Mouse (Mus musculus): ENCODE results near the gene Cox19. TPM values are rescaled to one million over a fixed set of nuclear protein-coding genes. Genes with fewer than 3 reads are reported as not detected.

The Cox19 gene
- polyA plus RNA-seq, 1 experiment from 2014 or later = 91.8 TPM

DNA sequence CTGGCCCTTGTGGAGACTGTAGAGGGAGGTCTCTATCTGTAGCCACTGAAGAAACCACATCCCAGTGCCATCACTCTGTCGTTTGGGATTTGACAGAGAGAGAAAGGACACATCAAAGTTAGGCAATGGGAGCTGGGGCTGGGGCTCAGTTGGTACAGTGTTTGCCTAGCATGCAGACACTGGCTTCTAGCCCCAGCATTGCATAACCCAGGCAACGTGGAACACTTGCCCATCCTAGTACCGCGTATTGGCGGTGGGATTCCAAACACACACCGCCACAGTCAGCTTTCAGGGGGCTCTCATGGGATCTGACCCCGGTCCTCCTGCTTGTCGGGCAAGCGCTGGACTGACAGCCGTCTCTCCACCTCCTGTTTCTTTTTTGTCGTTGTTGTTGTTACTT lies 15.3 kb upstream of the Cox19 start:
- H3K27me3 ChIP-seq (ENCODE audit: control insufficient read depth, insufficient read depth, low read length) = no peaks in the 10 kb centered on the region
- ATAC-seq (ENCODE audit: insufficient number of reproducible peaks, insufficient read depth, low FRiP score, low read depth) = no peak
- no peak overlapping the region for H3K27ac ChIP-seq (replicated peaks in 1 of 2; ENCODE audit: control insufficient read depth in 1 of 2, insufficient read depth in 1 of 2, low read depth in 2 of 2, low read length in 2 of 2)
- H3K9ac ChIP-seq (ENCODE audit: low read length) = no peak overlapping the region
- H3K4me1 ChIP-seq (ENCODE audit: control insufficient read depth in 2 of 2, insufficient read depth in 2 of 2, low read length in 2 of 2) = peaks cover 18 to 29% of the 10 kb centered on the region in 2 experiments
- no peaks in the 10 kb centered on the region for H3K36me3 ChIP-seq (ENCODE audit: control insufficient read depth, insufficient read depth, low read length)
- no peak overlapping the region for H3K4me3 ChIP-seq (ENCODE audit: control insufficient read depth in 1 of 2, insufficient read depth in 1 of 2, low read depth in 1 of 2, low read length in 2 of 2)
- no peaks in the 10 kb centered on the region for H3K9me3 ChIP-seq (ENCODE audit: control insufficient read depth, low read length)
- 80% methylated on average over 11 of the region's 11 CpGs for whole genome bisulfite sequencing
- H3K4me2 ChIP-seq (ENCODE audit: low read length) = no peak overlapping the region

DNA sequence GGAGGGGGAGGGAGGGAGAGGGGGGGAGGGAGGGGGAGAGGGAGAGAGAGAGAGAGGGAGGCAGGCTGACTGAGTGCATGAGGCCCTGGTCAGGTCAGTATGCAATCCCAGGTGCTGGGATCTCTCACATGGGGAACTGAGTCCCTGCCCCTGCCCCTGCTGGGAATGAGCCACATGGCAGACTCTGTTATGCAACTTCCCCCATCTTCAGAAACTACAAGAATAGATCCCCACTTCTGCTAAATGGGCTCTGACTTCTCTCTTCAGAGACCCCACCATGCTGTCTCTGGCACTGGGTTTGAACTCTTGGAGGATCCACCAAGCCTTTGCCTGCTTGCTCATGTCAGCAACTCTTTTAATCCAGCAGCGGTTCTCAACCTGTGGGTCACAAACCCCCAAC lies 14.6 kb upstream of the Cox19 start:
- H3K9me3 ChIP-seq (ENCODE audit: control insufficient read depth, low read length) = no peaks in the 10 kb centered on the region
- H3K27ac ChIP-seq (replicated peaks in 1 of 2; ENCODE audit: control insufficient read depth in 1 of 2, insufficient read depth in 1 of 2, low read depth in 2 of 2, low read length in 2 of 2) = no peak overlapping the region
- no peaks in the 10 kb centered on the region for H3K36me3 ChIP-seq (ENCODE audit: control insufficient read depth, insufficient read depth, low read length)
- H3K4me1 ChIP-seq (ENCODE audit: control insufficient read depth in 2 of 2, insufficient read depth in 2 of 2, low read length in 2 of 2) = peaks cover 13 to 22% of the 10 kb centered on the region in 2 experiments
- 60% methylated on average over 1 of the region's 1 CpGs for WGBS
- no peak overlapping the region for H3K4me3 ChIP-seq (ENCODE audit: control insufficient read depth in 1 of 2, insufficient read depth in 1 of 2, low read depth in 1 of 2, low read length in 2 of 2)
- H3K9ac ChIP-seq (ENCODE audit: low read length) = no peak overlapping the region
- H3K4me2 ChIP-seq (ENCODE audit: low read length) = no peak overlapping the region
- no peaks in the 10 kb centered on the region for H3K27me3 ChIP-seq (ENCODE audit: control insufficient read depth, insufficient read depth, low read length)
- no peak for ATAC-seq (ENCODE audit: insufficient number of reproducible peaks, insufficient read depth, low FRiP score, low read depth)

DNA sequence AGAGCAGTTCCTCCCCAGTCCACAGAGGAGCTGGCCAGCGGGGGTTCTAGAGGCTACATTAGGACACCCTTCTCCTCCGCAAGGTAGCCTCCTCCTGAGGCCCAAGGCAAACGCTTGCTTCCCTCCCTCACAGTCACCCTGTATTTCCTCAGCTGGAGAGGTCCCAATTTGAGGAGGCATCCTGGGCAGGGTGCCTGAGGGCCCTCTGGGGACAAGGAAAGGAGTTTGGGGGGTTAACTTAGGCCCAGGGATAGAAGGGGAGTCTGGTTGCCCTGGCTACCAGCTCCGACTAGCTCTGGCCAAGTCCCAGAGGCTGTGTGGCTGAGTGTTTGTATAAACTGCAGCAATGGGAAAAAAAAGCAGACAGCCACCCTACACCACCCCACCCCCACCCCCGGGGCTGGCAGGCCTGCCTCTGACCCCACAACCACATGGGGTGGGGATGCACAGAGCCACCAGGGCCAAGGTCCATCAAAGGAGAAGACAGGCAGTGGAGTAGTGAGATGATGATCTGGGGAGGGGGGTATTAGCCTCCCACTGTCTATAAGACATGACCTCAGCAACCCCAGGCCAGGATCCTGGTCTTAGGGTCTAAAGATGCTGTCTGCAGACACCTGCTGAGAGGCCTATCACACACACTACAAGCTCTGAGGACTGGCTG lies 13.8 kb upstream of the Cox19 start:
- Histone ChIP-seq H3K4me3 (ENCODE audit: control insufficient read depth in 1 of 2, insufficient read depth in 1 of 2, low read depth in 1 of 2, low read length in 2 of 2) (no peak overlapping the region), H3K27me3 (ENCODE audit: control insufficient read depth, insufficient read depth, low read length) (no peaks in the 10 kb centered on the region), H3K9ac (ENCODE audit: low read length) (peak overlapping the region; percentile 11; the same call in 1 of the 2 replicates), H3K27ac (replicated peaks in 1 of 2; ENCODE audit: control insufficient read depth in 1 of 2, insufficient read depth in 1 of 2, low read depth in 2 of 2, low read length in 2 of 2) (0 out of 4 replicates have a peak overlapping the region, but pooled peaks of 1 of the 2 experiments have one; percentile 6), H3K4me2 (ENCODE audit: low read length) (no peak overlapping the region), H3K36me3 (ENCODE audit: control insufficient read depth, insufficient read depth, low read length) (no peaks in the 10 kb centered on the region), H3K9me3 (ENCODE audit: control insufficient read depth, low read length) (no peaks in the 10 kb centered on the region), H3K4me1 (ENCODE audit: control insufficient read depth in 2 of 2, insufficient read depth in 2 of 2, low read length in 2 of 2) (peaks cover 7 to 14% of the 10 kb centered on the region in 2 experiments; a peak in 3 of 4 replicates)
- ATAC-seq (ENCODE audit: insufficient number of reproducible peaks, insufficient read depth, low FRiP score, low read depth) = no peak
- 44% methylated on average over 5 of the region's 5 CpGs for WGBS

DNA sequence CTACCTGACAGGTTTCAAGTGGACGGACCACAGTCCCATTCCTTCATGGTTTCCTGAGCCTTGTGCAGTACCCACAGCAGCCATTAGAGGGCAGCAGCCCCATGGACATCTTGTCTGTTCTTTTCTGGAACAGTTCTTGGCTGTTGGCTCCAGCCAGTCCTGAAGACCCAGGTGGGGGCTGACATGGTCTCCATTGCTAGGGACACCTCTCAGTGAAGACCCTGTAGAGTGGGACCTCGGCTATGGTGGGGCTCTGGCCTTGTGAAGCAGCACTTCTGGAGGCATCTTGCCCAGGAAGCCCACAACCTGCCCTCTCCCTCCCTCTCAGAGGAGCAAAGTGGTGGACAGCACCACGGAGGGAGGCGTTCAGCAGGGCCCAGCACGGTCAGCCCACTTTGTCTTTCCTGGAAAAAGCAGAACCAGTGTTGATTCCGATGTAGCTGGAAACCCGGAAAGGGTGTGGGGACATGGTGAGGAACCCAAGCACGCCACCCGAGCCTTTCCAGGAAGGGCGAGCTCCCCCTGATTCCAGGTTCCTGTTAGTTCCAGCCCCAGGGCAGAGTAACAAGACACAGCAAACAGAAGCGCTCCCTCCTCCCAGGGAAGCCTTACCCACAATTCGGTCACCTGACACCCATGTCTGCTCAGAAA lies 13.2 kb upstream of the Cox19 start:
- ATAC-seq (ENCODE audit: insufficient number of reproducible peaks, insufficient read depth, low FRiP score, low read depth) = peak; percentile 36
- no peak overlapping the region for H3K4me3 ChIP-seq (ENCODE audit: control insufficient read depth in 1 of 2, insufficient read depth in 1 of 2, low read depth in 1 of 2, low read length in 2 of 2)
- H3K36me3 ChIP-seq (ENCODE audit: control insufficient read depth, insufficient read depth, low read length) = no peaks in the 10 kb centered on the region
- H3K4me1 ChIP-seq (ENCODE audit: control insufficient read depth in 2 of 2, insufficient read depth in 2 of 2, low read length in 2 of 2) = peaks cover 7 to 13% of the 10 kb centered on the region in 2 experiments; a peak in 3 of 4 replicates
- H3K27me3 ChIP-seq (ENCODE audit: control insufficient read depth, insufficient read depth, low read length) = no peaks in the 10 kb centered on the region
- no peak overlapping the region; a peak in 1 of 4 replicates for H3K27ac ChIP-seq (replicated peaks in 1 of 2; ENCODE audit: control insufficient read depth in 1 of 2, insufficient read depth in 1 of 2, low read depth in 2 of 2, low read length in 2 of 2)
- WGBS = 29% methylated on average over 12 of the region's 12 CpGs
- H3K4me2 ChIP-seq (ENCODE audit: low read length) = peak overlapping the region; percentile 16; the same call in 1 of the 2 replicates
- H3K9me3 ChIP-seq (ENCODE audit: control insufficient read depth, low read length) = no peaks in the 10 kb centered on the region
- H3K9ac ChIP-seq (ENCODE audit: low read length) = peak overlapping the region; percentile 6; the same call in 1 of the 2 replicates

DNA sequence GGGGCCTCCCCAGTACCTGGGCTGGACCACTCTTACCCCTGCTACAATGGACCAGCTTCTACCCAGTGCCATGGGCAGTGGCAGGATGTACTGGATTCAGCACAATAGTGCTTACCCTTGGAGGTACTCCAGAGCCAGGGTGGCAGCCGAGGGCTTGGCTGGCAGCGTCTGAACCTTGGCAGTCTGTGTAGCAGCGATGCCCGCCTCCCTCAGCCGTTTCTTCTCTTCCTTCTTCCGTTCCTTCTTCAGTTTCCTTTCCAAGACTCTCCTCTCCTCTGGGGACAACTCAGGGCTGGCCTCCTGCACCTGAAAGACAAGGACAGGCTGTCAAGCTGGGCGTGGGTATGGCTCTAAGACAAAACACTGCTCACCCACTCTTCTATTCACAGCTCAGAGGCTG lies 12.6 kb upstream of the Cox19 start:
- no peak for ATAC-seq (ENCODE audit: insufficient number of reproducible peaks, insufficient read depth, low FRiP score, low read depth)
- 54% methylated on average over 7 of the region's 7 CpGs for WGBS
- Histone ChIP-seq H3K4me1 (ENCODE audit: control insufficient read depth in 2 of 2, insufficient read depth in 2 of 2, low read length in 2 of 2) (peaks cover 7 to 13% of the 10 kb centered on the region in 2 experiments; a peak in 3 of 4 replicates), H3K27me3 (ENCODE audit: control insufficient read depth, insufficient read depth, low read length) (no peaks in the 10 kb centered on the region), H3K36me3 (ENCODE audit: control insufficient read depth, insufficient read depth, low read length) (no peaks in the 10 kb centered on the region), H3K27ac (replicated peaks in 1 of 2; ENCODE audit: control insufficient read depth in 1 of 2, insufficient read depth in 1 of 2, low read depth in 2 of 2, low read length in 2 of 2) (no peak overlapping the region), H3K4me3 (ENCODE audit: control insufficient read depth in 1 of 2, insufficient read depth in 1 of 2, low read depth in 1 of 2, low read length in 2 of 2) (no peak overlapping the region), H3K9me3 (ENCODE audit: control insufficient read depth, low read length) (no peaks in the 10 kb centered on the region), H3K4me2 (ENCODE audit: low read length) (no peak overlapping the region), H3K9ac (ENCODE audit: low read length) (no peak overlapping the region)

DNA sequence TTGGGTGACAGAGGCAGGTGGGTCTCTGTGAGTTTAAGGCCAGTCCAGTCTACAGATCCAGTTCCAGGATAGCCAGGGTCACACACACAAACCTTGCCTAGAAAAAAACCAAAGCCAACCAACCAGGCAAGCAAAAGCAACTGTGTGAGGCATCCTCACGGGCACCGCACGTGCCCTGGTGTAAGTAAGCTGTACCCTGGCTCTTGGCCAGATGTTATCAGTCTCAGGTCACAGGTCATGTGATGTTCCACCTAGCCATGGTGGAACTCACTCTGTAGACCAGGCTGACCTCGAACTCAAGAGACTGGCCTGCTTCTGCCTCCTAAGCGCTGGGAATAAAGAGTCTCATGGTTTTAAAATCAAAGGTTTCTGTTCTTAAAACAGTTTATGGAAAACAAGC lies 8.0 kb upstream of the Cox19 start:
- Histone ChIP-seq H3K4me1 (ENCODE audit: control insufficient read depth in 2 of 2, insufficient read depth in 2 of 2, low read length in 2 of 2) (peaks cover 3 to 7% of the 10 kb centered on the region in 2 experiments; a peak in 3 of 4 replicates), H3K27me3 (ENCODE audit: control insufficient read depth, insufficient read depth, low read length) (peaks cover 12% of the 10 kb centered on the region; the same call in 1 of the 2 replicates), H3K9me3 (ENCODE audit: control insufficient read depth, low read length) (no peaks in the 10 kb centered on the region), H3K4me3 (ENCODE audit: control insufficient read depth in 1 of 2, insufficient read depth in 1 of 2, low read depth in 1 of 2, low read length in 2 of 2) (no peak overlapping the region), H3K9ac (ENCODE audit: low read length) (no peak overlapping the region), H3K36me3 (ENCODE audit: control insufficient read depth, insufficient read depth, low read length) (no peaks in the 10 kb centered on the region), H3K4me2 (ENCODE audit: low read length) (no peak overlapping the region), H3K27ac (replicated peaks in 1 of 2; ENCODE audit: control insufficient read depth in 1 of 2, insufficient read depth in 1 of 2, low read depth in 2 of 2, low read length in 2 of 2) (no peak overlapping the region)
- 80% methylated on average over 5 of the region's 5 CpGs for WGBS
- ATAC-seq (ENCODE audit: insufficient number of reproducible peaks, insufficient read depth, low FRiP score, low read depth) = no peak

DNA sequence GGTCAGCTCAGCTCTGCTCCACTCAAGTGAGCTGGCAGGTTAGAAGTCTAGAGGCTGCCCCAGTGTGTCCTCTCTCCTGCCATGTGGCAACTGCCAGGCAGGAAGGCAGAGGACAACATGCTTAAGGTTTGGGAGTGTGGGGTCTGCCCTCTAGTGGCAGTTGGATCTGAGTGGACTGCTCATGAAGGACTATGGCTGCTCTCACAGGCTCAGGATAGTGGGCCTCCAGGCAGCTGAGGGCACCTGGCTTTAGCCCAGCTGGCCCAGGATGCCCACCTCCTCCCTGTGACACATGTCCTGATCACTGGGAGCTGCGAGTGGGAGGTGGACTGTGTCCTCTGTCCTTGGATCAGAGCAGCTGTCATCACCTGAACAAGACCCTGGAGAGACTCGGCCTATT lies 7.4 kb upstream of the Cox19 start:
- no peak for ATAC-seq (ENCODE audit: insufficient number of reproducible peaks, insufficient read depth, low FRiP score, low read depth)
- Histone ChIP-seq H3K9me3 (ENCODE audit: control insufficient read depth, low read length) (no peaks in the 10 kb centered on the region), H3K9ac (ENCODE audit: low read length) (no peak overlapping the region), H3K27ac (replicated peaks in 1 of 2; ENCODE audit: control insufficient read depth in 1 of 2, insufficient read depth in 1 of 2, low read depth in 2 of 2, low read length in 2 of 2) (no peak overlapping the region), H3K4me1 (ENCODE audit: control insufficient read depth in 2 of 2, insufficient read depth in 2 of 2, low read length in 2 of 2) (peaks cover 0 to 6% of the 10 kb centered on the region in 2 experiments; a peak in 1 of 4 replicates), H3K36me3 (ENCODE audit: control insufficient read depth, insufficient read depth, low read length) (no peaks in the 10 kb centered on the region), H3K4me3 (ENCODE audit: control insufficient read depth in 1 of 2, insufficient read depth in 1 of 2, low read depth in 1 of 2, low read length in 2 of 2) (no peak overlapping the region), H3K27me3 (ENCODE audit: control insufficient read depth, insufficient read depth, low read length) (peaks cover 12% of the 10 kb centered on the region; the same call in 1 of the 2 replicates), H3K4me2 (ENCODE audit: low read length) (no peak overlapping the region)
- 24% methylated on average over 2 of the region's 2 CpGs for whole genome bisulfite sequencing

All from heart, embryonic 14.5 days (tissue).